Mouse (Mus musculus): ENCODE data around the gene Oaf. TPM values are rescaled to one million over a fixed set of nuclear protein-coding genes. Genes with fewer than 3 reads are reported as not detected.
A peak's percentile ranks its signal among the peaks of the same experiment; 100 is the strongest.

Oaf gene
- total RNA-seq, 4 experiments from 2014 or later = 12.8 to 18.5 (median 15.2) TPM

- DNase-seq (ENCODE audit: low spot score in 2 of 2) = no peak
Observed at GRCm38 (mm10) chr9:43226573-43227160, 13.0 kb downstream of the Oaf start.

GRCm38 (mm10) chr9:43225481-43225880 is 14.2 kb downstream of the Oaf start:
- DNase-seq (ENCODE audit: low spot score in 2 of 2) = no peak

- DNase-seq (ENCODE audit: low spot score in 2 of 2) = no peak
Observed at GRCm38 (mm10) chr9:43224771-43225355, 14.8 kb downstream of the Oaf start.

GRCm38 (mm10) chr9:43222429-43222715 is 17.3 kb downstream of the Oaf start:
- no peak for DNase-seq (ENCODE audit: low spot score in 2 of 2)

- peak in 1 of 2 experiments; percentile 84 for DNase-seq (ENCODE audit: low spot score in 2 of 2)
Observed at GRCm38 (mm10) chr9:43221643-43222428, 17.9 kb downstream of the Oaf start.

- peak in 1 of 2 experiments; percentile 24 for DNase-seq (ENCODE audit: low spot score in 2 of 2)
Observed at GRCm38 (mm10) chr9:43210771-43211450, 28.8 kb downstream of the Oaf start.

GRCm38 (mm10) chr9:43210190-43210682 is 29.5 kb downstream of the Oaf start, which contains the start of gene Pou2f3:
TSS of gene Pou2f3 (minus strand) at chr9:43210369.
- DNase-seq (ENCODE audit: low spot score in 2 of 2) = no peak

GRCm38 (mm10) chr9:43206022-43206390 is 33.7 kb downstream of the Oaf start:
- DNase-seq (ENCODE audit: low spot score in 2 of 2) = no peak

GRCm38 (mm10) chr9:43205343-43206021 is 34.2 kb downstream of the Oaf start:
- DNase-seq (ENCODE audit: low spot score in 2 of 2) = no peak

GRCm38 (mm10) chr9:43200212-43200611 is 39.5 kb downstream of the Oaf start:
- no peak for DNase-seq (ENCODE audit: low spot score in 2 of 2)

- DNase-seq (ENCODE audit: low spot score in 2 of 2) = no peak
Observed at GRCm38 (mm10) chr9:43194001-43194400, 45.7 kb downstream of the Oaf start.

GRCm38 (mm10) chr9:43191561-43191960 is 48.1 kb downstream of the Oaf start:
- no peak for DNase-seq (ENCODE audit: low spot score in 2 of 2)

- DNase-seq (ENCODE audit: low spot score in 2 of 2) = no peak
Observed at GRCm38 (mm10) chr9:43189021-43189356, 50.7 kb downstream of the Oaf start.

- DNase-seq (ENCODE audit: low spot score in 2 of 2) = no peak
Observed at GRCm38 (mm10) chr9:43188309-43189020, 51.2 kb downstream of the Oaf start.

GRCm38 (mm10) chr9:43179614-43180013 is 60.1 kb downstream of the Oaf start:
- no peak for DNase-seq (ENCODE audit: low spot score in 2 of 2)

- no peak for DNase-seq (ENCODE audit: low spot score in 2 of 2)
Observed at GRCm38 (mm10) chr9:43178172-43178571, 61.5 kb downstream of the Oaf start.

Other genes with a start within 250 kb of the Oaf start
- gene Arhgef12, start 132.7 kb downstream of the Oaf start, total RNA-seq (2022) = 100 to 1,000 TPM; 152 to 184 (median 161) TPM
- gene Tmem136, start 123.3 kb downstream of the Oaf start, total RNA-seq (2022) = 10 to 100 TPM; 14.8 to 18.3 (median 15.7) TPM
- gene Pou2f3, start 29.5 kb downstream of the Oaf start, total RNA-seq (2022) = under 1 TPM; 0.14 to 0.37 (median 0.27) TPM
- gene Trim29, start 70.9 kb upstream of the Oaf start, total RNA-seq (2022) = under 1 TPM in 2 of 4 experiments, not detected in 2; 0.27 to 0.42 TPM